Comparison of ENCODE assay signal across 8 mouse cellular contexts in genomic region chr7:80052261-80052660, GRCm38 (mm10). TPM values are rescaled to one million over a fixed set of nuclear protein-coding genes. Genes with fewer than 3 reads are reported as not detected.
DNase-seq lines count a peak whose midpoint lies in the region; ATAC-seq and TF ChIP-seq lines count a peak whose summit lies in the region.

No protein-coding gene starts in this region.

- peaks cover 19% of the 10 kb centered on the region for H3K4me1 ChIP-seq in midbrain, embryonic 15.5 days
- H3K4me1 ChIP-seq in midbrain, embryonic 14.5 days (ENCODE audit: control insufficient read depth, insufficient read depth, low read length), result peaks cover 24% of the 10 kb centered on the region
- H3K4me1 ChIP-seq in kidney, adult 2 months (ENCODE audit: control insufficient read depth, insufficient read depth, low read length), result peaks cover 57% of the 10 kb centered on the region

- H3K9me3 ChIP-seq in midbrain, embryonic 15.5 days, result no peaks in the 10 kb centered on the region
- no peaks in the 10 kb centered on the region for H3K9me3 ChIP-seq in midbrain, embryonic 14.5 days (ENCODE audit: control insufficient read depth, low read length)

- no peak overlapping the region for H3K4me3 ChIP-seq in midbrain, embryonic 15.5 days
- H3K4me3 ChIP-seq in midbrain, embryonic 14.5 days (replicated peaks; ENCODE audit: low read depth, low read length), result no peak overlapping the region
- no peak overlapping the region for H3K4me3 ChIP-seq in kidney, adult 2 months (ENCODE audit: insufficient read depth, low read depth, low read length)

- no peaks in the 10 kb centered on the region for H3K27me3 ChIP-seq in midbrain, embryonic 15.5 days (replicated peaks)
- no peaks in the 10 kb centered on the region for H3K27me3 ChIP-seq in midbrain, embryonic 14.5 days (ENCODE audit: control insufficient read depth, insufficient read depth, low read length)
- no peaks in the 10 kb centered on the region for H3K27me3 ChIP-seq in kidney, adult 2 months (replicated peaks; ENCODE audit: control insufficient read depth, insufficient read depth, low read length)

- ATAC-seq in midbrain, embryonic 15.5 days (replicated peaks), result 0 out of 2 replicates have a peak, but pooled peaks have one; percentile 18
- ATAC-seq in midbrain, embryonic 14.5 days (ENCODE audit: low FRiP score, low TSS enrichment), result no peak

- 53% methylated on average over 11 of the region's 11 CpGs for WGBS in midbrain, embryonic 15.5 days
- 73% methylated on average over 11 of the region's 11 CpGs for WGBS in midbrain, embryonic 14.5 days
- 18% methylated on average over 11 of the region's 11 CpGs for WGBS in kidney, adult 2 months

- intact Hi-C loops in gastrocnemius, postnatal 14 days (cut with DNase I; ENCODE audit: low total_unique reads), result no loop called here
- intact Hi-C loops in left cerebral cortex, postnatal 25 days (cut with DNase I), result no loop called here

- no peaks in the 10 kb centered on the region for H3K36me3 ChIP-seq in midbrain, embryonic 15.5 days (replicated peaks)
- H3K36me3 ChIP-seq in midbrain, embryonic 14.5 days (ENCODE audit: control insufficient read depth, insufficient read depth, low read length), result 0 out of 2 replicates have a peak, but pooled peaks cover 5% of the 10 kb centered on the region
- no peaks in the 10 kb centered on the region for H3K36me3 ChIP-seq in kidney, adult 2 months (ENCODE audit: control insufficient read depth, insufficient read depth, low read length)

- no peak for TF ChIP-seq POLR2A in kidney, adult 2 months (IDR thresholded peaks at IDR 0.05; ENCODE audit: low read depth, low read length)

- TF ChIP-seq CTCF in kidney, adult 2 months (conservative IDR thresholded peaks at IDR 0.05; ENCODE audit: insufficient read depth, insufficient read length, low read depth, low read length), result no peak

- no peak overlapping the region for H3K4me2 ChIP-seq in midbrain, embryonic 15.5 days
- H3K4me2 ChIP-seq in midbrain, embryonic 14.5 days (ENCODE audit: low read length), result no peak overlapping the region

- DNase-seq in midbrain, embryonic 14.5 days, result no peak
- peak; percentile 65 for DNase-seq in gastrocnemius, postnatal 14 days
- peak; percentile 87 for DNase-seq in kidney, adult 2 months
- peak; percentile 91 for DNase-seq in lung, postnatal 36 days
- no peak for DNase-seq in B cell, adult 2 months
- DNase-seq in cerebellum, adult 11 months, result no peak
- no peak for DNase-seq in left cerebral cortex, postnatal 25 days (ENCODE audit: low spot score in 2 of 2)

- no peak overlapping the region for H3K9ac ChIP-seq in midbrain, embryonic 15.5 days
- no peak overlapping the region for H3K9ac ChIP-seq in midbrain, embryonic 14.5 days (replicated peaks; ENCODE audit: low read length)

- H3K27ac ChIP-seq in midbrain, embryonic 15.5 days, result no peak overlapping the region
- no peak overlapping the region for H3K27ac ChIP-seq in midbrain, embryonic 14.5 days (replicated peaks; ENCODE audit: low read depth, low read length)
- peak overlapping the region; percentile 54 for H3K27ac ChIP-seq in kidney, adult 2 months (ENCODE audit: insufficient read depth, low read depth, low read length)

RNA-seq across cellular contexts. Expression of gene Zfp710, which starts 27.6 kb away (rescaled TPM):
- polyA plus RNA-seq in midbrain, embryonic 15.5 days (2015; fragmentation: Nextera tagmentation; extraction: Ambion mirVana), result 18.0 and 18.6 TPM in 2 replicates
- 17.0 and 17.7 TPM in 2 replicates for polyA plus RNA-seq in midbrain, embryonic 14.5 days (2014; fragmentation: Nextera tagmentation; extraction: Ambion mirVana)
- total RNA-seq in gastrocnemius, postnatal 14 days (2021), result 10 to 100 TPM; 14.1 to 15.5 TPM
- 22.6 and 26.4 TPM in 2 replicates for polyA plus RNA-seq in kidney, adult 2 months (2012; rRNA removed)
- total RNA-seq in left cerebral cortex, postnatal 25 days (2021), result 10 to 100 TPM; 19.6 to 21.2 TPM

Comparison
In these comparisons a context has a peak if more than half of its experiments do, and no peak if none do; other contexts are left out.
1. DNase-seq: peak in gastrocnemius, postnatal 14 days (single experiment), kidney, adult 2 months (single experiment) and lung, postnatal 36 days (single experiment); none in midbrain, embryonic 14.5 days (single experiment), B cell, adult 2 months (0 of 2), cerebellum, adult 11 months (single experiment) and left cerebral cortex, postnatal 25 days (0 of 2).